Mouse (Mus musculus): Measurements from ENCODE around the gene Mrps18a. TPM values are rescaled to one million over a fixed set of nuclear protein-coding genes. Genes with fewer than 3 reads are reported as not detected.

Gene Mrps18a
- polyA plus RNA-seq (2012; rRNA removed; ENCODE audit: low replicate concordance) = 56.6 and 77.0 TPM in 2 replicates

DNA sequence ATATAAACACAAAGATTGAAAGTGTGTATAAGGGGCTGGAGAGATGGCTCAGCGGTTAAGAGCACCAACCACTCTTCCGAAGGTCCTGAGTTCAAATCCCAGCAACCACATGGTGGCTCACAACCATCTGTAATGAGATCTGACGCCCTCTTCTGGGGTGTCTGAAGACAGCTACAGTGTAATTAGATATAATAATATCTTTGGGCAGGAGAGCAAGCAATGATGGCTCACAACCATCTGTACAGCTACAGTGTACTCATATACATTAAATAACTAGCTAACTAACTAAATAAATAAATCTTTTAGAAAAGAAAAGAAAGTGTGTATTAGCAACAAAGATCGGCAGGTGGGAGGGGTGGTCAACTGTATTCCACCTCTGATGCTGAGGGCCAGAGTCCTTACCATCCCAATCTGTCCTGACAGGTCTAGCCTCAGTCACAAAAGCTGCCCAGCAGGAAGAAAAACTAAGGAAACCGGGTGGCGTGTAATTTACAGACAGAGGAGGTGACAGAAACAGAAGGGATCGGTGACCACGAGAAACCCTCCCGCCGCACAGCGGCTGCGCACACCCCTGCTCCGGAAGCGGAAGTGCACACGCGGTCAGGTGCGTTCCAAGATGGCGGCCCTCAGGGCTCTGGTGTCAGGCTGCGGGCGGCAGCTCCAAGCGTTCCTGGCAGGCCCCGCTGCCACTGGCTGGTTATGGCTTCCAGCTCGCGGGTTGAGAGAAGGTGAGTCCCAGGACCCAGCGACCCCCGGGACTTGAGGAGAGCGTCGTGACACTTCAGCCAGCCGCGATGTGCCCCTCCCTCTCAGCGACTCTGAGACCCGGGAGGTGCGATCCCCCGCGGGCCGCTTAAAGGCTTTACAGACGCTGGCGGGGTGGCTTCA, at the start of gene Mrps18a:
Gene Mrps18a (plus strand): TSS at position 585 of the 888 bp plus-strand sequence.

GRCm38 (mm10) chr17:46143578-46144423, 33.0 kb downstream of the Mrps18a start, which contains the start of gene Rsph9:
TSS of gene Rsph9 (minus strand) at chr17:46144216.

GRCm38 (mm10) chr17:46152847-46153782, 42.3 kb downstream of the Mrps18a start, which contains the start of gene Mad2l1bp:
TSS of gene Mad2l1bp (minus strand) at chr17:46153553.

GRCm38 (mm10) chr17:46160686-46161085, 49.9 kb downstream of the Mrps18a start, which contains the start of gene Gtpbp2:
TSS of gene Gtpbp2 (plus strand) at chr17:46161032.

Other genes with a start within 250 kb of the Mrps18a start
- gene Vegfa, start 78.6 kb upstream of the Mrps18a start, polyA plus RNA-seq (2012; rRNA removed; ENCODE audit: low replicate concordance) = 465 and 557 TPM in 2 replicates
- gene Rsph9, start 33.2 kb downstream of the Mrps18a start, polyA plus RNA-seq (2012; rRNA removed; ENCODE audit: low replicate concordance) = 1.9 and 14.8 TPM in 2 replicates
- gene Mad2l1bp, start 42.6 kb downstream of the Mrps18a start, polyA plus RNA-seq (2012; rRNA removed; ENCODE audit: low replicate concordance) = 16.3 and 22.5 TPM in 2 replicates
- 151 and 169 TPM in 2 replicates for gene Gtpbp2, start 50.0 kb downstream of the Mrps18a start, polyA plus RNA-seq (2012; rRNA removed; ENCODE audit: low replicate concordance)
- 6.2 and 10.8 TPM in 2 replicates for gene Polh, start 91.7 kb downstream of the Mrps18a start, polyA plus RNA-seq (2012; rRNA removed; ENCODE audit: low replicate concordance)
- gene Xpo5, start 91.8 kb downstream of the Mrps18a start, polyA plus RNA-seq (2012; rRNA removed; ENCODE audit: low replicate concordance) = 18.1 and 38.0 TPM in 2 replicates
- 42.8 and 84.4 TPM in 2 replicates for gene Polr1c, start 137.1 kb downstream of the Mrps18a start, polyA plus RNA-seq (2012; rRNA removed; ENCODE audit: low replicate concordance)
- 197 and 229 TPM in 2 replicates for gene Yipf3, start 137.1 kb downstream of the Mrps18a start, polyA plus RNA-seq (2012; rRNA removed; ENCODE audit: low replicate concordance)
- gene Lrrc73, start 142.5 kb downstream of the Mrps18a start, polyA plus RNA-seq (2012; rRNA removed; ENCODE audit: low replicate concordance) = 0.96 and 5.5 TPM in 2 replicates
- 31.2 and 53.7 TPM in 2 replicates for gene Tjap1, start 172.0 kb downstream of the Mrps18a start, polyA plus RNA-seq (2012; rRNA removed; ENCODE audit: low replicate concordance)
- 0.52 and 0.66 TPM in 2 replicates for gene Dlk2, start 186.4 kb downstream of the Mrps18a start, polyA plus RNA-seq (2012; rRNA removed; ENCODE audit: low replicate concordance)
- 12.5 and 17.4 TPM in 2 replicates for gene Abcc10, start 217.4 kb downstream of the Mrps18a start, polyA plus RNA-seq (2012; rRNA removed; ENCODE audit: low replicate concordance)

Measured in subcutaneous adipose tissue, adult 2 months (tissue).